ENCODE assay signal across 11 mouse cellular contexts in the genomic region with DNA sequence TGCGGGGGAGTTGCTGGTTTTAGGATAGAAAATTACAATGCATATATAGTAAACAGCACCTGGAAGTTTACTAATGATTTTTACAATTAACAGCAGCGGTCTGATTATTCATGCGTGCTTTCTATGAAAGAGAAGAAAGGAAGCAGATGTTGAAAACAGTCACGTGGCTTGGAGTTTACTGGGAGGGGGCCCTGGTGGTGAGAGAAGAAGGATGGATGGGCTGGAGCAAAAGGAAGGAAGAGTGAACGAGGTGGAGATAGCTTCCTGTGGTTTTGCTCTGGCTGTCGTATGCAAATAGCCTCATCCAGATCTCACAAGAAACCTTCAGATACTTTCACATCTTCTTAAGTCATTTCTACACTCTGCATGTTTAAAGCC.
DNase-seq lines count a peak whose midpoint lies in the region; ATAC-seq and TF ChIP-seq lines count a peak whose summit lies in the region.
"Had no signal": no experiment of that assay in that cellular context is flagged by ENCODE, and none has a peak within 500 bp of the region (broad histone marks: within the 10 kb centered on the region; RNA-seq: fewer than 3 reads in every experiment).

No protein-coding gene starts in this region.

- no peak overlapping the region for H3K27ac ChIP-seq in lung, embryonic 14.5 days (ENCODE audit: low read depth)
- H3K27ac ChIP-seq in forebrain, embryonic 12.5 days: no peak overlapping the region
- H3K27ac ChIP-seq in intestine, embryonic 16.5 days (ENCODE audit: low read length): no peak overlapping the region
- 0 out of 2 replicates have a peak overlapping the region, but pooled peaks have one; percentile 13 for H3K27ac ChIP-seq in neural tube, embryonic 15.5 days (replicated peaks)
- H3K27ac ChIP-seq: macrophage had no signal

- peak overlapping the region; percentile 16 for H3K4me2 ChIP-seq in lung, embryonic 14.5 days
- peak overlapping the region; percentile 53 for H3K4me2 ChIP-seq in forebrain, embryonic 12.5 days
- peak overlapping the region; percentile 35 for H3K4me2 ChIP-seq in intestine, embryonic 16.5 days (ENCODE audit: low read depth, low read length)
- peak overlapping the region; percentile 55 for H3K4me2 ChIP-seq in neural tube, embryonic 15.5 days

- H3K4me1 ChIP-seq in lung, embryonic 14.5 days (ENCODE audit: insufficient read depth): no peaks in the 10 kb centered on the region
- H3K4me1 ChIP-seq in forebrain, embryonic 12.5 days: peaks cover 12% of the 10 kb centered on the region
- H3K4me1 ChIP-seq in intestine, embryonic 16.5 days (ENCODE audit: control insufficient read depth, insufficient read depth, low read length): 0 out of 2 replicates have a peak, but pooled peaks cover 6% of the 10 kb centered on the region
- peaks cover 13% of the 10 kb centered on the region for H3K4me1 ChIP-seq in neural tube, embryonic 15.5 days

- no peak overlapping the region for H3K9ac ChIP-seq in lung, embryonic 14.5 days
- no peak overlapping the region; the same call in 1 of the 2 replicates for H3K9ac ChIP-seq in forebrain, embryonic 12.5 days
- H3K9ac ChIP-seq in intestine, embryonic 16.5 days (ENCODE audit: low read depth, low read length): no peak overlapping the region
- H3K9ac ChIP-seq in neural tube, embryonic 15.5 days (replicated peaks): no peak overlapping the region

- no peaks in the 10 kb centered on the region for H3K9me3 ChIP-seq in lung, embryonic 14.5 days (ENCODE audit: low read depth, low read length)
- H3K9me3 ChIP-seq in forebrain, embryonic 12.5 days: no peaks in the 10 kb centered on the region
- no peaks in the 10 kb centered on the region for H3K9me3 ChIP-seq in intestine, embryonic 16.5 days (ENCODE audit: control insufficient read depth, low read length)
- H3K9me3 ChIP-seq in neural tube, embryonic 15.5 days (replicated peaks): no peaks in the 10 kb centered on the region

- no peak for DNase-seq in lung, embryonic 14.5 days
- DNase-seq in lung, postnatal 4 days: no peak
- DNase-seq in ovary, postnatal 10 days (ENCODE audit: low spot score): no peak
- DNase-seq in adrenal gland, adult 18-20 months (ENCODE audit: low spot score in 2 of 2): no peak
- DNase-seq: cerebellum, adult 18-20 months had no signal

- no peak for ATAC-seq in lung, embryonic 14.5 days (ENCODE audit: insufficient read depth)
- ATAC-seq in forebrain, embryonic 12.5 days (ENCODE audit: low FRiP score): peak; percentile 39; the same call in 1 of the 2 replicates
- ATAC-seq in intestine, embryonic 16.5 days: no peak
- ATAC-seq in neural tube, embryonic 15.5 days (ENCODE audit: low FRiP score): no peak
- ATAC-seq in cerebellum, adult (ENCODE audit: insufficient number of reproducible peaks, low FRiP score, low TSS enrichment): no peak
- ATAC-seq: Patski had no signal

- H3K36me3 ChIP-seq in lung, embryonic 14.5 days (ENCODE audit: insufficient read depth): no peaks in the 10 kb centered on the region
- no peaks in the 10 kb centered on the region for H3K36me3 ChIP-seq in forebrain, embryonic 12.5 days (replicated peaks)
- H3K36me3 ChIP-seq in intestine, embryonic 16.5 days (ENCODE audit: control insufficient read depth, insufficient read depth, low read length): no peaks in the 10 kb centered on the region
- no peaks in the 10 kb centered on the region for H3K36me3 ChIP-seq in neural tube, embryonic 15.5 days

- 23% methylated on average over 6 of the region's 6 CpGs for WGBS in lung, embryonic 14.5 days
- WGBS in forebrain, embryonic 12.5 days: 7% methylated on average over 6 of the region's 6 CpGs
- 23% methylated on average over 6 of the region's 6 CpGs for WGBS in intestine, embryonic 16.5 days
- WGBS in neural tube, embryonic 15.5 days: 11% methylated on average over 6 of the region's 6 CpGs

- no peaks in the 10 kb centered on the region for H3K27me3 ChIP-seq in lung, embryonic 14.5 days (ENCODE audit: insufficient read depth, low read length)
- no peaks in the 10 kb centered on the region for H3K27me3 ChIP-seq in forebrain, embryonic 12.5 days
- no peaks in the 10 kb centered on the region for H3K27me3 ChIP-seq in intestine, embryonic 16.5 days (replicated peaks; ENCODE audit: control insufficient read depth, insufficient read depth, low read length)
- no peaks in the 10 kb centered on the region for H3K27me3 ChIP-seq in neural tube, embryonic 15.5 days (replicated peaks)
- H3K27me3 ChIP-seq: Patski had no signal

- TF ChIP-seq CTCF in lung, embryonic 14.5 days (IDR thresholded peaks at IDR 0.05; ENCODE audit: low read depth): no peak

- H3K4me3 ChIP-seq in lung, embryonic 14.5 days (ENCODE audit: low read depth, low read length): no peak overlapping the region
- H3K4me3 ChIP-seq in forebrain, embryonic 12.5 days (replicated peaks): peak overlapping the region; percentile 19; the same call in 1 of the 2 replicates
- H3K4me3 ChIP-seq in intestine, embryonic 16.5 days (ENCODE audit: low read length): no peak overlapping the region
- peak overlapping the region; percentile 21 for H3K4me3 ChIP-seq in neural tube, embryonic 15.5 days (replicated peaks)

Comparison
In these comparisons a context has a peak if more than half of its experiments do, and no peak if none do; other contexts are left out.
1. H3K4me3 ChIP-seq: peak in forebrain, embryonic 12.5 days (single experiment) and neural tube, embryonic 15.5 days (single experiment); none in lung, embryonic 14.5 days (single experiment) and intestine, embryonic 16.5 days (single experiment).
2. Peak in every context shown above with its lines, with median percentiles within 50 percentile points of each other: H3K4me2 ChIP-seq.